Mouse (Mus musculus) intestine, postnatal 0 days (tissue): Measurements from ENCODE around the gene Sox11. TPM values are rescaled to one million over a fixed set of nuclear protein-coding genes. Genes with fewer than 3 reads are reported as not detected.

Source experiments
- ATAC-seq: fragments of 200-750 bp; cut with Nextera tagmentation; 2 replicates; pipeline ENCODE4 v1.8.0; 2017; ENCODE audit warnings: mild to moderate bottlenecking, moderate TSS enrichment, moderate library complexity
- H3K27ac ChIP-seq: fragments of 300-500 bp; sonication (generic); 2 replicates; pipeline ENCODE4 v1.5.1; 2014; ENCODE audit warnings: mild to moderate bottlenecking, low read depth, low read length, moderate library complexity
- H3K27me3 ChIP-seq: fragments of 300-500 bp; sonication (generic); replicated peaks from 2 replicates; pipeline ENCODE4 v1.6.1; 2014; ENCODE audit warnings: low read length, mixed read lengths; ENCODE audit not compliant: control insufficient read depth, insufficient read depth
- H3K36me3 ChIP-seq: fragments of 300-500 bp; sonication (generic); 2 replicates; pipeline ENCODE4 v1.6.1; 2014; ENCODE audit warnings: mild to moderate bottlenecking, moderate library complexity; ENCODE audit not compliant: control insufficient read depth, insufficient read depth
- H3K4me1 ChIP-seq: fragments of 300-500 bp; sonication (generic); replicated peaks from 2 replicates; pipeline ENCODE4 v1.6.1; 2014; ENCODE audit warnings: antibody characterized with exemption, low read length, mixed read lengths; ENCODE audit not compliant: control insufficient read depth, insufficient read depth
- H3K4me2 ChIP-seq: fragments of 300-500 bp; sonication (generic); replicated peaks from 2 replicates; pipeline ENCODE4 v1.6.1; 2014; ENCODE audit warnings: low read depth, mild to moderate bottlenecking, moderate library complexity
- H3K4me3 ChIP-seq: fragments of 300-500 bp; sonication (generic); 2 replicates; pipeline ENCODE4 v1.5.1; 2014; ENCODE audit warnings: low read depth, low read length
- H3K9ac ChIP-seq: fragments of 300-500 bp; sonication (generic); 2 replicates; pipeline ENCODE4 v1.6.1; 2014; ENCODE audit warnings: mild to moderate bottlenecking, low read depth, low read length
- H3K9me3 ChIP-seq: fragments of 300-500 bp; sonication (generic); 2 replicates; pipeline ENCODE4 v1.6.1; 2016; ENCODE audit warnings: mixed run types; ENCODE audit not compliant: control insufficient read depth
- CTCF ChIP-seq: sonication (generic); IDR thresholded peaks from 2 replicates; pipeline ENCODE4 v1.5.1; 2016; ENCODE audit warnings: low read depth, mild to moderate bottlenecking, control low read depth, antibody characterized with exemption, moderate library complexity
- WGBS: fragments of 180-500 bp; shearing (Covaris S2); extraction: QIAGEN DNeasy Blood & Tissue Kit; methylation state at CpG from one replicate; pipeline ENCODE4 v1.1.7; 2014; 5-methylcytosine and 5-hydroxymethylcytosine counted together
- polyA plus RNA-seq: library from polyadenylated mRNA; unstranded; fragments of >200 nt; fragmentation: Nextera tagmentation; extraction: Ambion mirVana; gene quantifications from 2 replicates; pipeline ENCODE4 v1.2.1, GENCODE M21; 2015

The Sox11 gene
- polyA plus RNA-seq, 1 experiment from 2014 or later, result 4.7 TPM

DNA sequence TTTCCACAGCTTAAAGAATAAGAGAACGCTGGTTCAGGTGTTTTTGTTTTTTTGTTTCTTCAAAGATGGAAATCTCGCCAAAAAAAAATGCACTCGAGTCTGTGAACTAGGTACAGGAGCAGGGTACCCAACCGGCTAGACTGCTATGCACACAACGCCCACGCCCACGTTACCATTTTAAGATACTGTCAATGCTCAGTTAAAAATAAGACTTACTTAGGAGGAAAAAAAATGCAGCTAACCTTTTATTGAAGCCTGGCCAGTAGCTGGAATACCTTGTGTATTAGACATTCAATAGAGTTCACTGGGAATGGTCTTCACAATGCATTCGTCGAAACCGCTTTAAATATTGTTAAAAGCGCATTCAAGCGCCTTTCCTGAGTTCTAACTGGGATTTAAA, 4.3 kb downstream of the Sox11 start:
- no peak for TF ChIP-seq CTCF
- Histone ChIP-seq H3K36me3 (no peaks in the 10 kb centered on the region), H3K4me1 (no peaks in the 10 kb centered on the region), H3K27me3 (peaks cover 10% of the 10 kb centered on the region; the same call in 1 of the 2 replicates), H3K27ac (no peak overlapping the region), H3K9ac (no peak overlapping the region), H3K9me3 (no peaks in the 10 kb centered on the region), H3K4me3 (peak overlapping the region; percentile 65; the same call in 1 of the 2 replicates), H3K4me2 (peak overlapping the region; percentile 95)
- ATAC-seq, result no peak
- 26% methylated on average over 12 of the region's 12 CpGs for WGBS

DNA sequence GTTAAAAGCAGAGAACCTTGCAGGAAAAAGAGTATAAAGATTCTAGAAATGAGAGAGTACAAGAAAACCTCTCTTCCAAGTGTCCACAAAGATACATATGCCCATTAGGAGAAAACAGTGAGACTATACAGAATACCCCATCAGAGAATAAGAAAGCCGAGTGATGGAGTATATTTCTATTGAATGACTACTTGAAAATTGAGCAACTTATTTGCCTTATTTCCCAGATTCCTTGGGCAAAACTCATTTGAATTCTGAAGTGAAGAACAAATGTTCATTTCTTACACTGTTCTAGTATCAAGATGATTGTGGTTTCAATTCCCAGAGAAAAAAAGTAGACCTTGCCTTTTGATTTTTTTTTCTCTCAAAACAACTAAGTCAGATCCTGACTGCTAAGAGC, 4.9 kb downstream of the Sox11 start:
- Histone ChIP-seq H3K9ac (no peak overlapping the region), H3K9me3 (no peaks in the 10 kb centered on the region), H3K4me3 (no peak overlapping the region), H3K27me3 (peaks cover 10% of the 10 kb centered on the region; the same call in 1 of the 2 replicates), H3K4me2 (no peak overlapping the region), H3K36me3 (no peaks in the 10 kb centered on the region), H3K4me1 (no peaks in the 10 kb centered on the region), H3K27ac (no peak overlapping the region)
- 68% methylated on average over 1 of the region's 1 CpGs for WGBS
- no peak for ATAC-seq
- TF ChIP-seq CTCF, result no peak

DNA sequence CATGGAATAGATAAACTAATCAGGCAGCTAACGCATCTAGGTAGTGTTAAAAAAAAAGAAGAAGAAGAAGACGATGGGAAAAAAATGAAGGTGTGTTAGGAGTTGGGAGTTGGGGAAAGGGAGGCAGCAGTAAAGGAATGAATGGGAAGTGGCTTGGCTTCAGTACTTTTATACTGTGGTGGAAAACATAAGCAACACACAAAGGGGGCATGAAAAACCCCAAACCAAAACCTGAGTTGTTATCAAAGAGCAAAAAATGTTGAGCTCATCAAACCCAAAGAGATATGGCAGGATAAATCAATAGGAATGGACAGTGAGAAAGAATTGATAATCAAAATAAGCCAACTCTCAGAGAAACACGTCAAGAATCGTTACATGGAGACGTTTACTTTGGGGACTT, 5.6 kb downstream of the Sox11 start:
- Histone ChIP-seq H3K36me3 (no peaks in the 10 kb centered on the region), H3K4me3 (no peak overlapping the region), H3K27ac (no peak overlapping the region), H3K9ac (no peak overlapping the region), H3K4me1 (no peaks in the 10 kb centered on the region), H3K4me2 (no peak overlapping the region), H3K9me3 (no peaks in the 10 kb centered on the region), H3K27me3 (peaks cover 9% of the 10 kb centered on the region; the same call in 1 of the 2 replicates)
- no peak for ATAC-seq
- TF ChIP-seq CTCF, result no peak
- 64% methylated on average over 5 of the region's 5 CpGs for WGBS

DNA sequence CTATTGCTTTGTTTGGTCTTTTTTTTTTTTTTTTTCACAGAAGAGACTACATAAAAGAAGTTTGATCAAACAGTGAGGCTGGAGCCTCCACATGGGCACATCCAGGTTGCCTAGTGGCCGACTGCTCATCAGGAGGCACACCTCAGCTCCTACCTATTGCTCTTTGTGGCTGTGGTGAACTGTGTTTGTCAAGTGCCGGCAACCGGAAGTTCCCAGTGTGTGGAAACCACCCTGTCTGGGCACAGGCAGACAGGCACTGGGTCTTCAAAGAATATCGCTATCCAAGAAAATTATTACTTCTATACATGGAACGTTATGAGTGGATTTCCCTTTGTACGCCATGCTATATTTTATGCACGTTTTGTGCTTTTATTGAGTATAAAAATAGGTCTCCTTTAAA, 6.0 kb downstream of the Sox11 start:
- Histone ChIP-seq H3K27ac (no peak overlapping the region), H3K9ac (no peak overlapping the region), H3K4me1 (no peaks in the 10 kb centered on the region), H3K9me3 (no peaks in the 10 kb centered on the region), H3K27me3 (peaks cover 5% of the 10 kb centered on the region; the same call in 1 of the 2 replicates), H3K36me3 (no peaks in the 10 kb centered on the region), H3K4me2 (no peak overlapping the region), H3K4me3 (no peak overlapping the region)
- no peak for TF ChIP-seq CTCF
- 61% methylated on average over 7 of the region's 7 CpGs for WGBS
- ATAC-seq, result no peak

DNA sequence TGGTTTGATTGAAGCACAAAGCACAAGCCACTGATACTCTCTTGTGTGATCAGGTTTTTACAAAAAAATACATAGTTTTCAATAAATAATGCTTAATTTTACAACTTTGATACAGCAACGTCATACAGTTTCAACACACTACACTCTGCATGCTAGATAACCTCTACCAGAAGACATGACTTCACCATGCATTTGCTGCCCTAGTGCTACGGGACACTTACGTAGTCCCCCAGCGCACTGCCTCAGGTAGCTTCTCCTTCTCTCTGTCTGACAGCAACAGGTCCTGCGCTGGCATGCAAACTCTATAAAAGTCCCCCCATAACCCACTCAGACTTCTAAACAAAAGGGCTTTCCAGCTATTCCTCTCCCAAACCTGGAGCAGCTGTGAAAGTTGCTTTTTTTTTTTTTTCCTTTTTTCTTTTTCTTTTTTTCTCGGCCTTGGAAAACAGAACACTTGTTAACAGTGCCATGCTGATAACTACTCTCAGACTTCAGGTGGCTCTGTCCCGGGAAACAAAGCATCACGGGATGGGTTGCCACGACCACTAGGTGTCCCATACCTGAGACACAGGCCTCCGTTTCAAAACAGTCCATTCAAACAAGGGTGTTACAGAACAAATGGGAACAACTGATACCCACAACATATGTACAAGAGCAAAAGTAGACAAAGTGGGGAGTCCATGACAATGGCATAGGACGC, 6.9 kb downstream of the Sox11 start:
- H3K27me3 ChIP-seq, result no peaks in the 10 kb centered on the region
- ATAC-seq, result no peak
- TF ChIP-seq CTCF, result 0 out of 2 replicates have a peak, but pooled peaks have one; percentile 21
- no peaks in the 10 kb centered on the region for H3K9me3 ChIP-seq
- no peak overlapping the region for H3K27ac ChIP-seq
- WGBS, result 70% methylated on average over 11 of the region's 11 CpGs
- H3K36me3 ChIP-seq, result no peaks in the 10 kb centered on the region
- no peak overlapping the region for H3K4me3 ChIP-seq
- no peak overlapping the region for H3K9ac ChIP-seq
- H3K4me2 ChIP-seq, result no peak overlapping the region
- no peaks in the 10 kb centered on the region for H3K4me1 ChIP-seq

DNA sequence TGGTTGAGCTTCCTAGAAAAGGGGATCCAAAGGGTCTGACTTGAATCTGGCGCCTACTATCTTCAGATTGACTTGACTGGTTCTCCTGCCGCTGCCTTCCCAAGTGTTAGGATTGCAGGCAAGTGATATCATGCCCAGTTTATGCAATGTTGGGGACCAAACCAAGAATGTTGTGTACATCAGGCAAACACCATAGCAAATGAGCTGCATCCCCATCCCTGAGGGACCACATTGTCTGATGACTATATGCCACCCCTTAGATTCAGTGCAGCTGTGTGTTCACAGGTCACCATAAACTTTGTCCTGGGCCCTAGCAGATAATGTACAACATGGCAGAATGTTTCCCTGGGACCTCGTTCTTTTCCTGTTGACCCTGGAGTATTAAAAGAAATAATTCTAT, 8.8 kb downstream of the Sox11 start:
- no peak for TF ChIP-seq CTCF
- WGBS, result 84% methylated on average over 3 of the region's 3 CpGs
- Histone ChIP-seq H3K27ac (no peak overlapping the region), H3K9me3 (no peaks in the 10 kb centered on the region), H3K36me3 (no peaks in the 10 kb centered on the region), H3K4me1 (no peaks in the 10 kb centered on the region), H3K9ac (no peak overlapping the region), H3K4me2 (no peak overlapping the region), H3K4me3 (no peak overlapping the region), H3K27me3 (no peaks in the 10 kb centered on the region)
- no peak for ATAC-seq
